8 mouse cellular contexts compared by ENCODE assay signal in genomic region chr8:105170041-105170380, GRCm38 (mm10). TPM values are rescaled to one million over a fixed set of nuclear protein-coding genes. Genes with fewer than 3 reads are reported as not detected.
A peak's percentile ranks its signal among the peaks of the same experiment; 100 is the strongest.
DNase-seq lines count a peak whose midpoint lies in the region; ATAC-seq lines count a peak whose summit lies in the region.

No protein-coding gene starts in this region.

- H3K4me3 ChIP-seq in heart, embryonic 16.5 days (ENCODE audit: low read length) = peak overlapping the region; percentile 97
- peak overlapping the region; percentile 96 for H3K4me3 ChIP-seq in hindbrain, embryonic 14.5 days (replicated peaks; ENCODE audit: low read length)
- H3K4me3 ChIP-seq in midbrain, embryonic 12.5 days = peak overlapping the region; percentile 93

- peak overlapping the region; percentile 90 for H3K9ac ChIP-seq in heart, embryonic 16.5 days (ENCODE audit: low read length)
- peak overlapping the region; percentile 83 for H3K9ac ChIP-seq in hindbrain, embryonic 14.5 days
- no peak overlapping the region; the same call in 1 of the 2 replicates for H3K9ac ChIP-seq in midbrain, embryonic 12.5 days (replicated peaks)

- H3K9me3 ChIP-seq in heart, embryonic 16.5 days (replicated peaks; ENCODE audit: control insufficient read depth, low read length) = no peaks in the 10 kb centered on the region
- H3K9me3 ChIP-seq in hindbrain, embryonic 14.5 days (ENCODE audit: control insufficient read depth, low read length) = no peaks in the 10 kb centered on the region
- no peaks in the 10 kb centered on the region for H3K9me3 ChIP-seq in midbrain, embryonic 12.5 days

- peaks cover 9% of the 10 kb centered on the region for H3K4me1 ChIP-seq in heart, embryonic 16.5 days (ENCODE audit: control insufficient read depth, insufficient read depth, low read length)
- peaks cover 8% of the 10 kb centered on the region; the same call in 1 of the 2 replicates for H3K4me1 ChIP-seq in hindbrain, embryonic 14.5 days (replicated peaks; ENCODE audit: control insufficient read depth, insufficient read depth, low read length)
- H3K4me1 ChIP-seq in midbrain, embryonic 12.5 days = peaks cover 18% of the 10 kb centered on the region

- WGBS in heart, embryonic 16.5 days = 1% methylated on average over 5 of the region's 5 CpGs
- 4% methylated on average over 5 of the region's 5 CpGs for WGBS in hindbrain, embryonic 14.5 days
- 4% methylated on average over 5 of the region's 5 CpGs for WGBS in midbrain, embryonic 12.5 days

- DNase-seq in heart, postnatal 36 days = no peak
- DNase-seq in hindbrain, embryonic 14.5 days (ENCODE audit: low spot score) = peak; percentile 32
- no peak for DNase-seq in cerebellum, postnatal 25 days
- no peak for DNase-seq in cerebellum, adult 18-20 months
- DNase-seq in left cerebral cortex, adult 9 months (ENCODE audit: low spot score in 2 of 2) = no peak

- ATAC-seq in heart, embryonic 16.5 days (replicated peaks; ENCODE audit: extremely low read depth, insufficient read depth, low FRiP score) = peak; percentile 1; the same call in 1 of the 2 replicates
- peak; percentile 9 for ATAC-seq in activated CD4-positive, CD25-positive, alpha-beta regulatory T cell, adult 4 months
- no peak; the same call in 1 of the 2 replicates for ATAC-seq in hindbrain, embryonic 14.5 days (ENCODE audit: low FRiP score)
- peak; percentile 51; the same call in 1 of the 2 replicates for ATAC-seq in midbrain, embryonic 12.5 days (ENCODE audit: low FRiP score, low read depth)

- H3K27ac ChIP-seq in heart, embryonic 16.5 days (ENCODE audit: low read length) = peak overlapping the region; percentile 96
- H3K27ac ChIP-seq in hindbrain, embryonic 14.5 days = peak overlapping the region; percentile 38; the same call in 1 of the 2 replicates
- H3K27ac ChIP-seq in midbrain, embryonic 12.5 days (replicated peaks) = peak overlapping the region; percentile 94

- intact Hi-C loops in heart, postnatal 36 days (cut with DNase I) = loop anchor here (2.0 kb wide), 1 partner anchor 55 kb away; the partner anchor contains the start of gene D230025D16Rik

- H3K36me3 ChIP-seq in heart, embryonic 16.5 days (ENCODE audit: control insufficient read depth, insufficient read depth) = no peaks in the 10 kb centered on the region; the same call in 1 of the 2 replicates
- H3K36me3 ChIP-seq in hindbrain, embryonic 14.5 days (replicated peaks; ENCODE audit: control insufficient read depth, insufficient read depth) = no peaks in the 10 kb centered on the region
- H3K36me3 ChIP-seq in midbrain, embryonic 12.5 days = no peaks in the 10 kb centered on the region

- peak overlapping the region; percentile 80 for H3K4me2 ChIP-seq in heart, embryonic 16.5 days (ENCODE audit: low read depth, low read length)
- H3K4me2 ChIP-seq in hindbrain, embryonic 14.5 days (replicated peaks) = peak overlapping the region; percentile 62
- H3K4me2 ChIP-seq in midbrain, embryonic 12.5 days (replicated peaks) = peak overlapping the region; percentile 60

- H3K27me3 ChIP-seq in heart, embryonic 16.5 days (ENCODE audit: control insufficient read depth, insufficient read depth, low read length) = no peaks in the 10 kb centered on the region
- no peaks in the 10 kb centered on the region for H3K27me3 ChIP-seq in hindbrain, embryonic 14.5 days (ENCODE audit: control insufficient read depth, insufficient read depth, low read length)
- no peaks in the 10 kb centered on the region for H3K27me3 ChIP-seq in midbrain, embryonic 12.5 days

RNA-seq across cellular contexts. Expression of gene Cbfb, which starts 0.5 kb away (rescaled TPM):
- polyA plus RNA-seq in heart, embryonic 16.5 days (2015; fragmentation: Nextera tagmentation; extraction: Ambion mirVana) = 38.7 and 48.5 TPM in 2 replicates
- total RNA-seq in heart, postnatal 36 days (2021) = 10 to 100 TPM; 21.5 to 24.1 TPM
- 10 to 100 TPM; 34.0 to 49.2 TPM for polyA plus RNA-seq in activated CD4-positive, CD25-positive, alpha-beta regulatory T cell, adult 4 months (2017; shearing (Covaris generic))
- polyA plus RNA-seq in hindbrain, embryonic 14.5 days (2014; fragmentation: Nextera tagmentation; extraction: Ambion mirVana) = 34.1 and 41.7 TPM in 2 replicates
- 46.0 and 49.0 TPM in 2 replicates for polyA plus RNA-seq in midbrain, embryonic 12.5 days (2016; fragmentation: Nextera tagmentation; extraction: Ambion mirVana)

RNA-seq across cellular contexts. Expression of gene Ces4a, which starts 38.4 kb away (rescaled TPM):
- polyA plus RNA-seq in heart, embryonic 16.5 days (2015; fragmentation: Nextera tagmentation; extraction: Ambion mirVana) = not detected in 2 replicates
- not detected for total RNA-seq in heart, postnatal 36 days (2021)
- not detected for polyA plus RNA-seq in activated CD4-positive, CD25-positive, alpha-beta regulatory T cell, adult 4 months (2017; shearing (Covaris generic))
- 0.08 TPM in 1 of 2 replicates, not detected in the other for polyA plus RNA-seq in hindbrain, embryonic 14.5 days (2014; fragmentation: Nextera tagmentation; extraction: Ambion mirVana)
- not detected in 2 replicates for polyA plus RNA-seq in midbrain, embryonic 12.5 days (2016; fragmentation: Nextera tagmentation; extraction: Ambion mirVana)

RNA-seq across cellular contexts. Expression of gene D230025D16Rik, which starts 54.9 kb away (rescaled TPM):
- polyA plus RNA-seq in heart, embryonic 16.5 days (2015; fragmentation: Nextera tagmentation; extraction: Ambion mirVana) = 20.8 and 22.5 TPM in 2 replicates
- 10 to 100 TPM; 19.1 to 20.8 TPM for total RNA-seq in heart, postnatal 36 days (2021)
- polyA plus RNA-seq in activated CD4-positive, CD25-positive, alpha-beta regulatory T cell, adult 4 months (2017; shearing (Covaris generic)) = 10 to 100 TPM; 12.0 to 17.4 TPM
- polyA plus RNA-seq in hindbrain, embryonic 14.5 days (2014; fragmentation: Nextera tagmentation; extraction: Ambion mirVana) = 33.1 and 38.1 TPM in 2 replicates
- polyA plus RNA-seq in midbrain, embryonic 12.5 days (2016; fragmentation: Nextera tagmentation; extraction: Ambion mirVana) = 29.9 and 30.5 TPM in 2 replicates

Comparison
In these comparisons a context has a peak if more than half of its experiments do, and no peak if none do; other contexts are left out.
1. H3K27ac ChIP-seq: peak in every context shown above with its lines; median percentile 96 in heart, embryonic 16.5 days; 94 in midbrain, embryonic 12.5 days; 38 in hindbrain, embryonic 14.5 days.